In the genomic region with DNA sequence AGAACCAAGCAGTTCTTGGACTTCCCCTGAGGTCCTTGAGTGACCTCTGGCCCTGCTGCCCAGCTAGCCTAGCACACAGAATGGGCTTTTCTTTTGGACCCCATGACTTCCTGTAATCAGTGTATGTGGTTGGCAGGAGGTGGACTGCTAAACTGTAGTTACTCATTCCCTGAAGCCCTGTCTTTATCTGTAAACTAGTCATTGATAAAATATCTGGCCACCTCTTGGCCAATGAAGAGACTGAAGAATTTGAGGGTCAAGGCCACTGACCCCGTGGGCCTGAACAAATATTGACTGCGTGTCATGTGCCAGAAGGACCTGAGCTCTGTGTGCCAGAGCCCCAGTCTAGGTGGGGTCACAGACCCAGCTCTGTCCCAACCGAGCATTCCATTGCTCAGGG, we compare ENCODE assay signal across 32 mouse cellular contexts. TPM values are rescaled to one million over a fixed set of nuclear protein-coding genes. Genes with fewer than 3 reads are reported as not detected.
DNase-seq lines count a peak whose midpoint lies in the region; ATAC-seq and TF ChIP-seq lines count a peak whose summit lies in the region.
"Had no signal": no experiment of that assay in that cellular context is flagged by ENCODE, and none has a peak within 500 bp of the region (broad histone marks: within the 10 kb centered on the region; RNA-seq: fewer than 3 reads in every experiment).

No protein-coding gene starts in this region.

- TF ChIP-seq EP300 in liver, postnatal 0 days (IDR thresholded peaks at IDR 0.05; ENCODE audit: low read depth), result peak; percentile 82

- no peaks in the 10 kb centered on the region for H3K9me3 ChIP-seq in liver, embryonic 12.5 days (replicated peaks)
- no peaks in the 10 kb centered on the region for H3K9me3 ChIP-seq in liver, postnatal 0 days (ENCODE audit: low read length)
- no peaks in the 10 kb centered on the region for H3K9me3 ChIP-seq in forebrain, postnatal 0 days (ENCODE audit: low read length)
- H3K9me3 ChIP-seq: G1E; heart, embryonic 10.5 days; heart, embryonic 15.5 days; hindbrain, embryonic 12.5 days; limb, embryonic 13.5 days; midbrain, embryonic 10.5 days had no signal

- H3K27me3 ChIP-seq in kidney, adult 2 months (replicated peaks; ENCODE audit: control insufficient read depth, insufficient read depth, low read length), result no peaks in the 10 kb centered on the region
- no peaks in the 10 kb centered on the region for H3K27me3 ChIP-seq in liver, embryonic 12.5 days (replicated peaks)
- no peaks in the 10 kb centered on the region for H3K27me3 ChIP-seq in liver, postnatal 0 days (ENCODE audit: insufficient read depth, low read length)
- H3K27me3 ChIP-seq in forebrain, postnatal 0 days (ENCODE audit: insufficient read depth, low read length), result no peaks in the 10 kb centered on the region
- H3K27me3 ChIP-seq: heart, embryonic 15.5 days; hindbrain, embryonic 12.5 days; limb, embryonic 13.5 days had no signal

- no peak overlapping the region for H3K4me3 ChIP-seq in kidney, adult 2 months (ENCODE audit: insufficient read depth, low read depth, low read length)
- H3K4me3 ChIP-seq in liver, embryonic 12.5 days, result no peak overlapping the region
- no peak overlapping the region for H3K4me3 ChIP-seq in liver, postnatal 0 days (ENCODE audit: low read depth, low read length)
- no peak overlapping the region for H3K4me3 ChIP-seq in forebrain, postnatal 0 days (ENCODE audit: low read depth, low read length)
- H3K4me3 ChIP-seq: erythroblast, embryonic 14.5 days; heart, embryonic 10.5 days; heart, embryonic 15.5 days; hindbrain, embryonic 12.5 days; layer of hippocampus, adult 2 months; limb, embryonic 13.5 days; midbrain, embryonic 10.5 days had no signal

- DNase-seq in adrenal gland, adult (ENCODE audit: inconsistent age in 2 of 2, low spot score in 1 of 2), result peak; percentile 67 to 79
- no peak for DNase-seq in adrenal gland, postnatal 4 days (ENCODE audit: low spot score in 2 of 2)
- DNase-seq in kidney, adult 2 months, result peak; percentile 51
- no peak for DNase-seq in kidney, adult 11 months
- peak; percentile 79 for DNase-seq in liver, postnatal 0 days
- no peak for DNase-seq in lung, postnatal 14 days
- DNase-seq in forebrain, postnatal 0 days, result no peak
- DNase-seq: cerebellum, adult 8-10 months; cerebellum, postnatal 36 days; embryo, embryonic 11 days; gastrocnemius, postnatal 25 days; heart, adult 11 months; lung, embryonic 14.5 days; right cerebral cortex, postnatal 25 days; spleen, adult 18-20 months; thymus, postnatal 4 days had no signal

- no peak overlapping the region for H3K9ac ChIP-seq in liver, embryonic 12.5 days
- no peak overlapping the region; the same call in 1 of the 2 replicates for H3K9ac ChIP-seq in liver, postnatal 0 days (replicated peaks)
- no peak overlapping the region for H3K9ac ChIP-seq in forebrain, postnatal 0 days
- H3K9ac ChIP-seq: heart, embryonic 15.5 days; hindbrain, embryonic 12.5 days; limb, embryonic 13.5 days; lung, embryonic 14.5 days had no signal

- TF ChIP-seq CTCF in kidney, adult 2 months (conservative IDR thresholded peaks at IDR 0.05; ENCODE audit: insufficient read depth, insufficient read length, low read depth, low read length), result no peak
- no peak for TF ChIP-seq CTCF in liver, postnatal 0 days (IDR thresholded peaks at IDR 0.05; ENCODE audit: low read depth)
- no peak for TF ChIP-seq CTCF in forebrain, postnatal 0 days (IDR thresholded peaks at IDR 0.05; ENCODE audit: low read depth)

- peaks cover 36% of the 10 kb centered on the region for H3K4me1 ChIP-seq in kidney, adult 2 months (ENCODE audit: control insufficient read depth, insufficient read depth, low read length)
- H3K4me1 ChIP-seq in liver, embryonic 12.5 days, result peaks cover 45% of the 10 kb centered on the region
- H3K4me1 ChIP-seq in liver, postnatal 0 days (ENCODE audit: insufficient read depth), result peaks cover 59% of the 10 kb centered on the region
- no peaks in the 10 kb centered on the region for H3K4me1 ChIP-seq in forebrain, postnatal 0 days (ENCODE audit: insufficient read depth)

- WGBS in kidney, adult 2 months, result 59% methylated on average over 3 of the region's 3 CpGs
- WGBS in liver, embryonic 12.5 days (ENCODE audit: insufficient replicate concordance), result 65% methylated on average over 3 of the region's 3 CpGs
- 61% methylated on average over 3 of the region's 3 CpGs for WGBS in liver, postnatal 0 days (ENCODE audit: insufficient replicate concordance)
- WGBS in forebrain, postnatal 0 days, result 48% methylated on average over 3 of the region's 3 CpGs

- H3K36me3 ChIP-seq in kidney, adult 2 months (ENCODE audit: control insufficient read depth, insufficient read depth, low read length), result no peaks in the 10 kb centered on the region
- H3K36me3 ChIP-seq in liver, embryonic 12.5 days, result no peaks in the 10 kb centered on the region
- no peaks in the 10 kb centered on the region for H3K36me3 ChIP-seq in liver, postnatal 0 days (replicated peaks; ENCODE audit: insufficient read depth, low read length)
- no peaks in the 10 kb centered on the region for H3K36me3 ChIP-seq in forebrain, postnatal 0 days (ENCODE audit: insufficient read depth)
- H3K36me3 ChIP-seq: G1E; heart, embryonic 10.5 days; heart, embryonic 15.5 days; hindbrain, embryonic 12.5 days; limb, embryonic 13.5 days; midbrain, embryonic 10.5 days had no signal

- ATAC-seq in liver, embryonic 12.5 days, result peak; percentile 68
- peak; percentile 75 for ATAC-seq in liver, postnatal 0 days
- ATAC-seq in forebrain, postnatal 0 days, result no peak
- ATAC-seq: forebrain, embryonic 16.5 days; hindbrain, postnatal 0 days; intestine, embryonic 16.5 days; midbrain, embryonic 16.5 days had no signal

- TF ChIP-seq POLR2A in kidney, adult 2 months (IDR thresholded peaks at IDR 0.05; ENCODE audit: low read depth, low read length), result no peak

- H3K4me2 ChIP-seq in liver, embryonic 12.5 days, result no peak overlapping the region
- 0 out of 2 replicates have a peak overlapping the region, but pooled peaks have one; percentile 33 for H3K4me2 ChIP-seq in liver, postnatal 0 days (ENCODE audit: low read depth, low read length)
- no peak overlapping the region for H3K4me2 ChIP-seq in forebrain, postnatal 0 days (ENCODE audit: low read depth)
- H3K4me2 ChIP-seq: heart, embryonic 15.5 days; hindbrain, embryonic 12.5 days; limb, embryonic 13.5 days; lung, embryonic 14.5 days had no signal

- H3K27ac ChIP-seq in kidney, adult 2 months (ENCODE audit: insufficient read depth, low read depth, low read length), result no peak overlapping the region
- peak overlapping the region; percentile 70 for H3K27ac ChIP-seq in liver, embryonic 12.5 days
- H3K27ac ChIP-seq in liver, postnatal 0 days (ENCODE audit: low read depth), result peak overlapping the region; percentile 95
- no peak overlapping the region for H3K27ac ChIP-seq in forebrain, postnatal 0 days (ENCODE audit: low read depth, low read length)
- H3K27ac ChIP-seq: heart, embryonic 10.5 days; heart, embryonic 15.5 days; hindbrain, embryonic 12.5 days; hindbrain, postnatal 0 days; layer of hippocampus, adult 2 months; limb, embryonic 13.5 days; midbrain, embryonic 10.5 days had no signal

RNA-seq across cellular contexts. Expression of a gene that starts 1.6 kb away (rescaled TPM):
- 10 to 100 TPM; 46.6 to 90.7 TPM for total RNA-seq in adrenal gland, postnatal 4 days (2021)
- 115 and 194 TPM in 2 replicates for polyA plus RNA-seq in kidney, adult 2 months (2012; rRNA removed)
- 13.3 and 13.6 TPM in 2 replicates for polyA plus RNA-seq in liver, embryonic 12.5 days (2016; fragmentation: Nextera tagmentation; extraction: Ambion mirVana)
- 138 and 168 TPM in 2 replicates for polyA plus RNA-seq in liver, postnatal 0 days (2015; fragmentation: Nextera tagmentation; extraction: Ambion mirVana)
- total RNA-seq in forebrain, postnatal 0 days (2014; rRNA removed), result not detected in 2 replicates
- polyA plus RNA-seq in forebrain, postnatal 0 days (2015; fragmentation: Nextera tagmentation; extraction: Ambion mirVana), result 0.12 and 0.19 TPM in 2 replicates
- total RNA-seq: hindbrain, postnatal 0 days had no signal

RNA-seq across cellular contexts. Expression of a gene that starts 14.1 kb away (rescaled TPM):
- total RNA-seq in adrenal gland, postnatal 4 days (2021), result 10 to 100 TPM; 19.4 to 20.8 TPM
- polyA plus RNA-seq in kidney, adult 2 months (2012; rRNA removed), result 0.07 and 0.11 TPM in 2 replicates
- polyA plus RNA-seq in liver, embryonic 12.5 days (2016; fragmentation: Nextera tagmentation; extraction: Ambion mirVana), result 0.23 and 0.25 TPM in 2 replicates
- 0.14 TPM in 1 of 2 replicates, not detected in the other for polyA plus RNA-seq in liver, postnatal 0 days (2015; fragmentation: Nextera tagmentation; extraction: Ambion mirVana)
- 41.1 and 58.5 TPM in 2 replicates for total RNA-seq in forebrain, postnatal 0 days (2014; rRNA removed)
- polyA plus RNA-seq in forebrain, postnatal 0 days (2015; fragmentation: Nextera tagmentation; extraction: Ambion mirVana), result 35.0 and 56.1 TPM in 2 replicates
- total RNA-seq: G1E; heart, postnatal 25 days; megakaryocyte progenitor cell, adult 5-6 weeks; neutrophil, adult 5-6 weeks had no signal
- polyA plus RNA-seq: erythroblast, embryonic 14.5 days; G1E had no signal

RNA-seq across cellular contexts. Expression of a gene that starts 37.7 kb away (rescaled TPM):
- 10 to 100 TPM; 33.7 to 39.1 TPM for total RNA-seq in adrenal gland, postnatal 4 days (2021)
- polyA plus RNA-seq in kidney, adult 2 months (2012; rRNA removed), result 48.2 and 55.6 TPM in 2 replicates
- polyA plus RNA-seq in liver, embryonic 12.5 days (2016; fragmentation: Nextera tagmentation; extraction: Ambion mirVana), result 11.7 TPM in 2 replicates
- polyA plus RNA-seq in liver, postnatal 0 days (2015; fragmentation: Nextera tagmentation; extraction: Ambion mirVana), result 37.0 and 44.4 TPM in 2 replicates
- 27.6 and 27.9 TPM in 2 replicates for total RNA-seq in forebrain, postnatal 0 days (2014; rRNA removed)
- 20.3 and 21.3 TPM in 2 replicates for polyA plus RNA-seq in forebrain, postnatal 0 days (2015; fragmentation: Nextera tagmentation; extraction: Ambion mirVana)

Comparison
In these comparisons a context has a peak if more than half of its experiments do, and no peak if none do; other contexts are left out.
1. DNase-seq: peak in adrenal gland, adult (2 of 2), kidney, adult 2 months (single experiment) and liver, postnatal 0 days (single experiment); none in adrenal gland, postnatal 4 days (0 of 2), kidney, adult 11 months (single experiment), lung, postnatal 14 days (single experiment) and forebrain, postnatal 0 days (single experiment).
2. H3K27ac ChIP-seq: peak in liver, embryonic 12.5 days (single experiment) and liver, postnatal 0 days (single experiment); none in kidney, adult 2 months (single experiment) and forebrain, postnatal 0 days (single experiment).
3. RNA of a gene that starts 1.6 kb away (polyA plus RNA-seq): 138 to 168 TPM in liver, postnatal 0 days, 115 to 194 TPM in kidney, adult 2 months and 13.3 to 13.6 TPM in liver, embryonic 12.5 days; 0.12 to 0.19 TPM in forebrain, postnatal 0 days; every median in the first group is over 10 times any median in the second.
4. RNA of a gene that starts 14.1 kb away (polyA plus RNA-seq): 35.0 to 56.1 TPM in forebrain, postnatal 0 days; 0.23 to 0.25 TPM in liver, embryonic 12.5 days, 0.07 to 0.11 TPM in kidney, adult 2 months and 0.14 TPM in liver, postnatal 0 days; every median in the first group is over 10 times any median in the second.